Mouse (Mus musculus): ENCODE data around the gene C130073F10Rik.
"Not testable (repeated sequence)": the region's sequence is repeated elsewhere in the genome, so short reads cannot be mapped to it uniquely, and the experiment has no call there.

The C130073F10Rik gene

GRCm38 (mm10) chr4:101893656-101894420 is at the start of gene C130073F10Rik:
C130073F10Rik (minus strand) TSS chr4:101893789.
- DNase-seq (ENCODE audit: extremely low read depth, low read depth, low spot score): no peak

- DNase-seq (ENCODE audit: extremely low read depth, low read depth, low spot score): not testable (repeated sequence)
These were observed 46.5 kb upstream of the C130073F10Rik start, which contains the start of gene Gm12794 for GRCm38 (mm10) chr4:101940107-101940506. Gm12794 (plus strand) TSS chr4:101940407.

- not testable (repeated sequence) for DNase-seq (ENCODE audit: extremely low read depth, low read depth, low spot score)
These were observed 15.2 kb upstream of the C130073F10Rik start, which contains the start of gene Gm12800 for GRCm38 (mm10) chr4:101908821-101909220. Gm12800 (plus strand) TSS chr4:101909121.

GRCm38 (mm10) chr4:101889377-101889776 is 4.2 kb downstream of the C130073F10Rik start:
- DNase-seq (ENCODE audit: extremely low read depth, low read depth, low spot score): no peak

- DNase-seq (ENCODE audit: extremely low read depth, low read depth, low spot score): no peak
These were observed 9.9 kb downstream of the C130073F10Rik start for GRCm38 (mm10) chr4:101883641-101884040.

- DNase-seq (ENCODE audit: extremely low read depth, low read depth, low spot score): not testable (repeated sequence)
These were observed 17.9 kb downstream of the C130073F10Rik start for GRCm38 (mm10) chr4:101875687-101876086.

- DNase-seq (ENCODE audit: extremely low read depth, low read depth, low spot score): not testable (repeated sequence)
These were observed 21.6 kb downstream of the C130073F10Rik start for GRCm38 (mm10) chr4:101872031-101872430.

- DNase-seq (ENCODE audit: extremely low read depth, low read depth, low spot score): no peak
These were observed 31.3 kb downstream of the C130073F10Rik start for GRCm38 (mm10) chr4:101862289-101862688.

GRCm38 (mm10) chr4:101860873-101861272 is 32.7 kb downstream of the C130073F10Rik start:
- DNase-seq (ENCODE audit: extremely low read depth, low read depth, low spot score): no peak

GRCm38 (mm10) chr4:101850908-101851307 is 42.7 kb downstream of the C130073F10Rik start:
- DNase-seq (ENCODE audit: extremely low read depth, low read depth, low spot score): no peak

- not testable (repeated sequence) for DNase-seq (ENCODE audit: extremely low read depth, low read depth, low spot score)
These were observed 49.7 kb downstream of the C130073F10Rik start, which contains the start of gene B020004J07Rik for GRCm38 (mm10) chr4:101843923-101844322. B020004J07Rik (minus strand) TSS chr4:101844023.
